Mouse (Mus musculus): ENCODE results near the gene Olfr93.
"Not testable (repeated sequence)": the region's sequence is repeated elsewhere in the genome, so short reads cannot be mapped to it uniquely, and the experiment has no call there.

Olfr93 gene

GRCm38 (mm10) chr17:37161394-37161793 is at the start of gene Olfr93:
Gene Olfr93, minus strand, starts transcription at chr17:37161494.
- no peak for DNase-seq (ENCODE audit: low spot score)

GRCm38 (mm10) chr17:37203917-37204236 is 42.6 kb upstream of the Olfr93 start:
- DNase-seq (ENCODE audit: low spot score), result no peak

- DNase-seq (ENCODE audit: low spot score), result peak; percentile 93
Measured at GRCm38 (mm10) chr17:37203206-37203916, 42.1 kb upstream of the Olfr93 start.

- no peak for DNase-seq (ENCODE audit: low spot score)
Measured at GRCm38 (mm10) chr17:37200894-37201293, 39.6 kb upstream of the Olfr93 start, which contains the start of gene Olfr94. Gene Olfr94, minus strand, starts transcription at chr17:37200994.

- DNase-seq (ENCODE audit: low spot score), result peak; percentile 65
Measured at GRCm38 (mm10) chr17:37196845-37197724, 35.8 kb upstream of the Olfr93 start.

- DNase-seq (ENCODE audit: low spot score), result no peak
Measured at GRCm38 (mm10) chr17:37194782-37195181, 33.5 kb upstream of the Olfr93 start.

GRCm38 (mm10) chr17:37193656-37194055 is 32.4 kb upstream of the Olfr93 start, which contains the start of gene Ubd:
Gene Ubd, plus strand, starts transcription at chr17:37193892.
- DNase-seq (ENCODE audit: low spot score), result no peak

- no peak for DNase-seq (ENCODE audit: low spot score)
Measured at GRCm38 (mm10) chr17:37193032-37193431, 31.7 kb upstream of the Olfr93 start.

GRCm38 (mm10) chr17:37190711-37191110 is 29.4 kb upstream of the Olfr93 start:
- DNase-seq (ENCODE audit: low spot score), result peak; percentile 54

- no peak for DNase-seq (ENCODE audit: low spot score)
Measured at GRCm38 (mm10) chr17:37185474-37185873, 24.2 kb upstream of the Olfr93 start.

GRCm38 (mm10) chr17:37131366-37131765 is 29.9 kb downstream of the Olfr93 start:
- DNase-seq (ENCODE audit: low spot score), result not testable (repeated sequence)

- DNase-seq (ENCODE audit: low spot score), result no peak
Measured at GRCm38 (mm10) chr17:37119988-37120387, 41.3 kb downstream of the Olfr93 start, which contains the start of gene Olfr92. Gene Olfr92, minus strand, starts transcription at chr17:37120088.

- no peak for DNase-seq (ENCODE audit: low spot score)
Measured at GRCm38 (mm10) chr17:37098178-37098577, 63.1 kb downstream of the Olfr93 start, which contains the start of gene Olfr91. Gene Olfr91, minus strand, starts transcription at chr17:37098278.

GRCm38 (mm10) chr17:37093289-37093688 is 68.0 kb downstream of the Olfr93 start:
- DNase-seq (ENCODE audit: low spot score), result no peak

GRCm38 (mm10) chr17:37092198-37092597 is 69.1 kb downstream of the Olfr93 start:
- DNase-seq (ENCODE audit: low spot score), result no peak

Measured in retina, embryonic 14.5 days (tissue).